Mouse (Mus musculus) hindbrain, postnatal 0 days (tissue): ENCODE data around the gene Gstt1. TPM values are rescaled to one million over a fixed set of nuclear protein-coding genes. Genes with fewer than 3 reads are reported as not detected.

Experiments
- ATAC-seq: fragments of 200-750 bp; cut with Nextera tagmentation; 2 replicates; pipeline ENCODE4 v1.8.0; 2017; ENCODE audit warnings: mild to moderate bottlenecking, moderate TSS enrichment, moderate library complexity
- DNase-seq: peaks from one replicate; pipeline ENCODE4 v3.0.0-alpha.2; 2015; ENCODE audit warnings: low spot score
- H3K27ac ChIP-seq: fragments of 300-500 bp; sonication (generic); 2 replicates; pipeline ENCODE4 v1.5.1; 2014; ENCODE audit warnings: mild to moderate bottlenecking
- H3K27me3 ChIP-seq: fragments of 300-500 bp; sonication (generic); 2 replicates; pipeline ENCODE4 v1.6.1; 2014; ENCODE audit warnings: low read length, mixed read lengths; ENCODE audit not compliant: insufficient read depth
- H3K36me3 ChIP-seq: fragments of 300-500 bp; sonication (generic); 2 replicates; pipeline ENCODE4 v1.6.1; 2014; ENCODE audit warnings: low read length, mixed read lengths; ENCODE audit not compliant: insufficient read depth
- H3K4me1 ChIP-seq: fragments of 300-500 bp; sonication (generic); 2 replicates; pipeline ENCODE4 v1.6.1; 2014; ENCODE audit warnings: antibody characterized with exemption, low read length, mixed read lengths; ENCODE audit not compliant: insufficient read depth
- H3K4me2 ChIP-seq: fragments of 300-500 bp; sonication (generic); 2 replicates; pipeline ENCODE4 v1.6.1; 2014; ENCODE audit warnings: low read depth, mild to moderate bottlenecking, low read length, moderate library complexity, mixed read lengths
- H3K4me3 ChIP-seq: fragments of 300-500 bp; sonication (generic); 2 replicates; pipeline ENCODE4 v1.5.1; 2014; ENCODE audit warnings: low read length
- H3K9ac ChIP-seq: fragments of 300-500 bp; sonication (generic); replicated peaks from 2 replicates; pipeline ENCODE4 v1.6.1; 2014; ENCODE audit warnings: mild to moderate bottlenecking, low read length, moderate library complexity, mixed read lengths
- H3K9me3 ChIP-seq: fragments of 300-500 bp; sonication (generic); 2 replicates; pipeline ENCODE4 v1.6.1; 2016; ENCODE audit warnings: low read length, mixed read lengths
- CTCF ChIP-seq: IDR thresholded peaks from 2 replicates; pipeline ENCODE4 v1.5.1; 2016; ENCODE audit warnings: antibody characterized with exemption, control low read depth, low read depth
- WGBS: fragments of 180-500 bp; shearing (Covaris S2); extraction: QIAGEN DNeasy Blood & Tissue Kit; methylation state at CpG from one replicate; pipeline ENCODE4 v1.1.7; 2014; 5-methylcytosine and 5-hydroxymethylcytosine counted together
- polyA plus RNA-seq: library from polyadenylated mRNA; unstranded; fragments of >200 nt; fragmentation: Nextera tagmentation; extraction: Ambion mirVana; gene quantifications from 2 replicates; pipeline ENCODE4 v1.2.1, GENCODE M21; 2015
- total RNA-seq: library from RNA; depleted of rRNA; stranded (reverse); fragments of >200 nt; gene quantifications from 2 replicates; pipeline ENCODE4 v1.2.3, GENCODE M21; 2014

Gstt1 gene
- total and polyA plus RNA-seq, 2 experiments from 2014 or later: 20.8 to 38.1 TPM

DNA sequence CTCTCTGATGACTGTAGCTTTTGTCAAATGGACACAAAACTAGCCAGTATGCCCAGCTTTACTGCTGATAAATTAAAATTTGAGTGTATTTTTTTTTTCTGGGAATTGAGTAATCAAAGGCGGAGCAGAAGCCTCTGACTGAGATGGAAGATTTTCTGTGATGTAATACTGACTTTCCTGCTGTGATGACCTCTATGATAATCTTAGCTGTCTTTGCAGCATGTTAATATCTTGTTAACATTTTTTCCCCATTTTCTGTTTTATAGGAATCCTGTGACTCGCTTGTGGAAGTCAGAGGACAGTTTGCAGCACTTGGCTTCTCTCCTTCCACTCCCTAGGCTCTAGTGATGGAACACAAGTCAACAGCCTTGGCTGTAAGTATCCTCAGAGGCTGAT, 31.9 kb upstream of the Gstt1 start:
- H3K36me3 ChIP-seq: no peaks in the 10 kb centered on the region
- H3K4me2 ChIP-seq: no peak overlapping the region
- no peak overlapping the region for H3K9ac ChIP-seq
- 95% methylated on average over 2 of the region's 2 CpGs for WGBS
- no peak for TF ChIP-seq CTCF
- peaks cover 13% of the 10 kb centered on the region; the same call in 1 of the 2 replicates for H3K4me1 ChIP-seq
- ATAC-seq: no peak
- no peak for DNase-seq
- no peaks in the 10 kb centered on the region for H3K9me3 ChIP-seq
- no peak overlapping the region for H3K27ac ChIP-seq
- H3K4me3 ChIP-seq: no peak overlapping the region
- no peaks in the 10 kb centered on the region for H3K27me3 ChIP-seq

DNA sequence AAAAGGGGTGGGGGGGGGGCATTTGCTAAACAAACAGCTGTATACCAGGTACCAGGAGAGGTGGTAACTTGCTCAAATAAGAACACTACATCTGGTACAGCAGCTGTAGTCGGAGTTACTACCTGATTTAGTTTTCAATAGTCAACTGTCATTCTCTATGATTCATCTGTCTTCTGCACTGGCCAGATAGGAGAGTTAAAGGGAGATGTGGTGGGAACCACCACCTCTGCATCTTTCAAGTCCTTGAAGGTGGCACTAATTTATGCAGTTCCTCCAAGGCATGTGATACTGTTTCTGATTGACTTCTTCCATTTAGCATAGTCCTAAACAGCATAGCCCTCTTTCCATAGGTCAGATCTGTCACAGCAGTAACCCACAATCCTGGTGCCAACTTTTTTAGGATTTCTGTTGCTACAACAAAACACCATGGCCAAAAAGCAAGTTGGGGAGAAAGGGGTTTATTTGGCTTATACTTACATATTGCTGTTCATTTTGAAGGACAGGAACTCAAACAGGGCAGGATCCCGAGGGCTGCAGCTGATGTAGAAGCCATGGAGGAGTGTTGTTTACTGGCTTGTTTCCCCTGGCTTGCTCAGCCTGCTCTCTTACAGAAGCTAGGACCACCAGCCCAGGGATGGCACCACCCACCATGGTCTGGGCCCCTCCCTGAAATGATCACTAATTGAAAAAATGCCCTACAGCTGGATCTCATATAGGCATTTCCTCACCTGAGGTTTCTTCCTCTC, 31.3 kb upstream of the Gstt1 start:
- peaks cover 13% of the 10 kb centered on the region; the same call in 1 of the 2 replicates for H3K4me1 ChIP-seq
- no peak overlapping the region for H3K4me2 ChIP-seq
- H3K27me3 ChIP-seq: no peaks in the 10 kb centered on the region
- H3K36me3 ChIP-seq: no peaks in the 10 kb centered on the region
- no peak overlapping the region for H3K4me3 ChIP-seq
- WGBS: 95% methylated on average over 2 of the region's 2 CpGs
- no peak overlapping the region for H3K27ac ChIP-seq
- H3K9me3 ChIP-seq: no peaks in the 10 kb centered on the region
- ATAC-seq (no peak), DNase-seq (no peak)
- no peak for TF ChIP-seq CTCF
- no peak overlapping the region for H3K9ac ChIP-seq

DNA sequence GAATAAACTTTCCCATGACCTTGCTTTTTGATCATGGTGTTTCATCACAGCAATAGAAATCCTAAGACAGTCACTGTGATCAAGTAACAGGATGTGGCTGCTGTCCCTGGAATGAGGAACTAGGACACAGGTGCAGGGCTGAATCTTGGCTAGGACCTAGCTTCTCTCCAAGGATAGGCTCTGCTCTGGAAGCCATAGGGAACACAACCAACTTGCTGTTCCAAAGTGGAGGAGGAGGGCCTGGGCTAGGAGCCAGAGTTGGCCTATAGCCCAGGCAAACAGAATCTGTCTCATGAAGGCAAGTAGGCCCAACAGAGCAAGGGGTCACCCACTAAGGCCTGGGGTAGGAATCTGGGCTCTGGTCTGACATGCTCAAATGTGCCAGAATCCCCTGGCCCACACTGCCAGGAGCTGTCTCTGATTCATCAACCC, 30.1 kb upstream of the Gstt1 start:
- TF ChIP-seq CTCF: no peak
- H3K4me2 ChIP-seq: no peak overlapping the region
- ATAC-seq: peak; percentile 84

DNA sequence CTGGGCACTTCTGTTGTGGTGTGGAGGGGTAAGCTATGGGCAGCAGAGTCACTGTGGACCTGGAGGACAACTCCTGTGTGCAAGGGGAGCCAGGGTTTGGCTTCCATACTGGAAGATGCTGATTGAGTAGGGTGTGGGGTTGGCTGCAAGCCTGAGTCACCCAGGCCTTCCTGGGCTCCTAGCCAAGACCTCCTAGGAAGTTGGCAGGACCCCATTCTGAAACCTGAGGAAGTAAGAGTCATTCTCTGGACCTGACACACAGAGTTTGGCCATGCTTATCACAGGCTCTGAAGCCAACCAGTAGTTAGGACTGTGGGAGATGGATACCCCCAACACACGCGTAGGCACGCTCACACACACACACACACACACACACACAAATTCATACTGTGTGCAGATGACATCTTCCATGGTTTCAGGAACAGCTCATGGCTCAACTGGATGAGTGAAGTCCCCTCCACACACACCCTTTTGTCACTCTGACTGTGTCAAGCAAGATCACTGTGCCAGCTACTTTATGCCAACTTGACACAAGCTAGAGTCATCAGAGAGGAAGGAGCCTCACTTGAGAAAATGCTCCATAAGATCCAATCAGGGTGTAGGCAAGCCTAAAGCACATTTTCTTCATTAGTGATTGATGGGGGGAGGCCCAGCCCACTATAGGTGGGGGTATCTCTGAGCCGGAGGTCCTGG, 29.4 kb upstream of the Gstt1 start:
- 77% methylated on average over 4 of the region's 4 CpGs for WGBS
- no peak overlapping the region for H3K27ac ChIP-seq
- no peaks in the 10 kb centered on the region for H3K9me3 ChIP-seq
- ATAC-seq (no peak), DNase-seq (peak; percentile 53)
- no peak for TF ChIP-seq CTCF
- H3K9ac ChIP-seq: no peak overlapping the region
- no peaks in the 10 kb centered on the region for H3K4me1 ChIP-seq
- no peak overlapping the region for H3K4me3 ChIP-seq
- no peak overlapping the region for H3K4me2 ChIP-seq
- no peaks in the 10 kb centered on the region for H3K36me3 ChIP-seq
- H3K27me3 ChIP-seq: no peaks in the 10 kb centered on the region

More for the DNA sequence above, 30.1 kb upstream of the Gstt1 start:
- no peak overlapping the region for H3K9ac ChIP-seq
- H3K36me3 ChIP-seq: no peaks in the 10 kb centered on the region
- no peak overlapping the region for H3K27ac ChIP-seq
- H3K27me3 ChIP-seq: no peaks in the 10 kb centered on the region
- H3K9me3 ChIP-seq: no peaks in the 10 kb centered on the region
- DNase-seq: peak; percentile 82
- peaks cover 3% of the 10 kb centered on the region; the same call in 1 of the 2 replicates for H3K4me1 ChIP-seq
- H3K4me3 ChIP-seq: no peak overlapping the region

DNA sequence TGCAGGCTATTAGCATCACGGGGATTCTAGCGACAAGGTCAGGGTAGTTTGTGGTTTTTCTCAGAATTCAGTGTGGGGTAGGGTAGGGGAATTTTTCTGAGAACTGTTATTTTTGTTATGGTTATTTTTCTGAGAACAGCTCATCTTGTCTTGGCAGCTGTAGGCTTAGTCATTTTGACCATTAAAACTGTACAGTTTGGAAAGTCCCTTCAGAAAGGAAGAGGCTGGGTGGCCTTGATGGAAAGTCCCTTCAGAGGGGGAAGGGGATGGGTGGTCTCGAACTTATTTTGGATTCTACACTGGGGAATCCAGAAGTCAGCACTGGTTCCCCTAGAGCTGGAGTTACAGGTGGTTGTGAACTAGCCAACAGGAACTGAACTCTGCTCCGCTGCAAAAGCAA, 26.1 kb upstream of the Gstt1 start:
- H3K9me3 ChIP-seq: no peaks in the 10 kb centered on the region
- no peak overlapping the region for H3K4me2 ChIP-seq
- 83% methylated on average over 4 of the region's 4 CpGs for WGBS
- H3K4me3 ChIP-seq: no peak overlapping the region
- no peaks in the 10 kb centered on the region for H3K36me3 ChIP-seq
- DNase-seq (no peak), ATAC-seq (no peak)
- no peaks in the 10 kb centered on the region for H3K27me3 ChIP-seq
- no peak overlapping the region for H3K27ac ChIP-seq
- H3K4me1 ChIP-seq: no peaks in the 10 kb centered on the region
- no peak for TF ChIP-seq CTCF
- no peak overlapping the region for H3K9ac ChIP-seq

DNA sequence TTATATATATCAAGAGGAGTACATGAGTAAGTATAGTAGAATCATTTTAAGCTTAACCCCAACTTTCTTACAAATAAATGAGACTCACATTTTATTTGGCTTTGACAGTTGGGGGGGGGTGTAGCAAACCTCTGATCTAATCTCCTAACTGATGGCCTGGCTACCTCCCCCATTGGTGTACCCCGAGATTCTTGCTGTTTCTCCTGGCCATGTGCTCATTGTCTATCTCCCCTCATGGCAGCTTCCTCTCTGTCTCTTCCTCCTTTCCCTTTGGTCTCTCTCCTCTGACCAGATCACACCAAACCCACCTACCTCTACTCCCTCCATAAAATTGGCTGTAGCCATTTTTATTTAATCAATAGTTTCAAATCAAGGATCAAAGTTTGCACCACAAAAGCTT, 25.4 kb upstream of the Gstt1 start:
- TF ChIP-seq CTCF: no peak
- Histone ChIP-seq H3K27ac (no peak overlapping the region), H3K9me3 (no peaks in the 10 kb centered on the region), H3K36me3 (no peaks in the 10 kb centered on the region), H3K4me1 (no peaks in the 10 kb centered on the region), H3K9ac (no peak overlapping the region), H3K4me3 (no peak overlapping the region), H3K27me3 (no peaks in the 10 kb centered on the region), H3K4me2 (no peak overlapping the region)
- ATAC-seq (no peak), DNase-seq (no peak)
- WGBS: 91% methylated on average over 1 of the region's 1 CpGs

DNA sequence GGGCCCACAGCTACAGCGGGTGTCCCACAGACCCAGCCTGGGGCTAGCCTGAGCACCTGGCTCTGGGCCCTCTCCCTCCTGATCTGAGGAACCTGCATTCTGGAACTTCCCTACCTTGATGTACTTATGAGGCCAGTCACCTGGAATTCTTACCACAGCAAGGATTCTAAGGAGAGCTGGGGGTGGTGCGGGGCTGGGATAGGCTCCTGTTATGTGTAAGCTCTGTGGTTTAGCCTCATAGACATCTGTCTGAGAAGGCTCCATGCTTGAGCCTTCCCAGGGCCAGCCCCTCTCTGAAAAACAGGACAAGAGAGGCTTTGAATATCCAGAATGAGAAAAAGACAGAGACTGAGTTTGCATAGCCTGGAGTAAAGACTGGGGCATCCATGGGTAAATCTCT, 24.1 kb upstream of the Gstt1 start, which contains the start of gene Gstt4:
TSS of gene Gstt4 (minus strand) at position 101 of the 400 bp plus-strand sequence.
- no peak within 1 kb of the TSS for H3K4me3 ChIP-seq
- no peak for ATAC-seq
- no peaks in the 10 kb centered on the region for H3K9me3 ChIP-seq
- no peaks in the 10 kb centered on the region for H3K36me3 ChIP-seq
- no peak within 1 kb of the TSS for H3K27ac ChIP-seq
- WGBS: 90% methylated on average over 2 of the region's 2 CpGs
- no peaks in the 10 kb centered on the region for H3K27me3 ChIP-seq
- no peaks in the 10 kb centered on the region for H3K4me1 ChIP-seq
- no peak for DNase-seq
- H3K4me2 ChIP-seq: no peak within 1 kb of the TSS
- TF ChIP-seq CTCF: no peak
- H3K9ac ChIP-seq: no peak within 1 kb of the TSS
